Mouse (Mus musculus) MEL (cell line): ENCODE measurements around the gene Unc13a. TPM values are rescaled to one million over a fixed set of nuclear protein-coding genes. Genes with fewer than 3 reads are reported as not detected.
A peak's percentile ranks its signal among the peaks of the same experiment; 100 is the strongest.

Source experiments
- DNase-seq: peaks from one replicate; pipeline ENCODE4 v3.0.0; 2011; ENCODE audit warnings: low read depth, low spot score
- H3K27ac ChIP-seq: 2 replicates; pipeline ENCODE4 v1.5.1; 2012; ENCODE audit warnings: low read depth, mild to moderate bottlenecking, control low read depth, low read length, moderate library complexity; ENCODE audit not compliant: control insufficient read depth
- H3K27me3 ChIP-seq, 2 experiments: fragments of 150-350 bp in 1 of 2; sonication (generic) in 1 of 2; 2 replicates each; pipeline ENCODE4 v1.6.1; 2012; ENCODE audit warnings: low read length in 2 of 2, mild to moderate bottlenecking in 2 of 2, improper control_type of control experiment in 1 of 2, moderate library complexity in 1 of 2; ENCODE audit not compliant: insufficient read depth in 2 of 2, control insufficient read depth in 1 of 2
- H3K36me3 ChIP-seq, 2 experiments: 2 replicates each; pipeline ENCODE4 v1.6.1; 2012 to 2014; ENCODE audit warnings: low read length in 2 of 2, improper control_type of control experiment in 1 of 2, inconsistent platforms in 1 of 2, mild to moderate bottlenecking in 1 of 2; ENCODE audit not compliant: insufficient read depth in 2 of 2, control insufficient read depth in 1 of 2
- H3K4me1 ChIP-seq, 2 experiments: fragments of 150-350 bp in 1 of 2; sonication (generic) in 1 of 2; 2 replicates each; pipeline ENCODE4 v1.6.1; 2012; ENCODE audit warnings: low read length in 2 of 2, improper control_type of control experiment in 1 of 2, mild to moderate bottlenecking in 1 of 2; ENCODE audit not compliant: insufficient read depth in 2 of 2, control insufficient read depth in 1 of 2
- H3K4me3 ChIP-seq, 2 experiments: fragments of 150-350 bp in 1 of 2; sonication (generic) in 1 of 2; 2 replicates each; pipeline ENCODE4 v1.5.1; 2012; ENCODE audit warnings: low read depth in 2 of 2, low read length in 2 of 2, mild to moderate bottlenecking in 2 of 2, moderate library complexity in 2 of 2, control low read depth in 1 of 2, improper control_type of control experiment in 1 of 2; ENCODE audit not compliant: control insufficient read depth in 1 of 2, insufficient read depth in 1 of 2
- H3K79me2 ChIP-seq: 2 replicates; pipeline ENCODE4 v1.6.1; 2012; ENCODE audit warnings: mild to moderate bottlenecking, low read length, moderate library complexity; ENCODE audit not compliant: control insufficient read depth, poor library complexity, insufficient read depth
- H3K9ac ChIP-seq: 2 replicates; pipeline ENCODE4 v1.6.1; 2012; ENCODE audit warnings: low read depth, mild to moderate bottlenecking, control low read depth, low read length, moderate library complexity; ENCODE audit not compliant: control insufficient read depth, poor library complexity, severe bottlenecking
- H3K9me3 ChIP-seq: fragments of 150-350 bp; sonication (generic); replicated peaks from 2 replicates; pipeline ENCODE4 v1.6.1; 2012; ENCODE audit warnings: mild to moderate bottlenecking, low read length, improper control_type of control experiment, moderate library complexity; ENCODE audit not compliant: insufficient read depth
- BHLHE40 ChIP-seq: IDR thresholded peaks from 2 replicates; pipeline ENCODE4 v1.6.1; 2012; ENCODE audit warnings: low read depth, mild to moderate bottlenecking, inconsistent platforms, low read length, improper control_type of control experiment, borderline replicate concordance
- CHD1 ChIP-seq: IDR thresholded peaks from 2 replicates; pipeline ENCODE4 v1.6.1; 2012; ENCODE audit warnings: low read depth, mild to moderate bottlenecking, inconsistent platforms, low read length, improper control_type of control experiment
- CHD2 ChIP-seq: IDR thresholded peaks from 2 replicates; pipeline ENCODE4 v1.6.1; 2011; ENCODE audit warnings: low read length, improper control_type of control experiment
- CTCF ChIP-seq, 3 experiments: IDR thresholded peaks in 2 of 3; conservative IDR thresholded peaks in 1 of 3; 2 replicates each; pipeline ENCODE4 v1.5.1; 2011 to 2012; ENCODE audit warnings: low read length in 3 of 3, low read depth in 2 of 3, mild to moderate bottlenecking in 2 of 3, improper control_type of control experiment in 1 of 3, inconsistent platforms in 1 of 3, mixed read lengths in 1 of 3, moderate library complexity in 1 of 3; ENCODE audit not compliant: control insufficient read depth in 1 of 3, insufficient read depth in 1 of 3, poor library complexity in 1 of 3, severe bottlenecking in 1 of 3
- ETS1 ChIP-seq: IDR thresholded peaks from 2 replicates; pipeline ENCODE4 v1.6.1; 2012; ENCODE audit warnings: low read depth, mild to moderate bottlenecking, inconsistent platforms, low read length, improper control_type of control experiment, moderate library complexity
- GABPA ChIP-seq: IDR thresholded peaks from 2 replicates; pipeline ENCODE4 v1.6.1; 2012; ENCODE audit warnings: low read depth, mild to moderate bottlenecking, inconsistent platforms, low read length, improper control_type of control experiment, moderate library complexity
- GATA1 ChIP-seq: IDR thresholded peaks from 2 replicates; pipeline ENCODE4 v1.6.1; 2011; ENCODE audit warnings: low read depth, low read length, improper control_type of control experiment
- JUND ChIP-seq: IDR thresholded peaks from 2 replicates; pipeline ENCODE4 v1.6.1; 2011; ENCODE audit warnings: low read depth, mild to moderate bottlenecking, improper control_type of control experiment, low read length
- KAT2A ChIP-seq: conservative IDR thresholded peaks from 2 replicates; pipeline ENCODE4 v1.6.1; 2012; ENCODE audit warnings: low read depth, low read length, improper control_type of control experiment, inconsistent platforms
- MAFK ChIP-seq: IDR thresholded peaks from 2 replicates; pipeline ENCODE4 v1.6.1; 2011; ENCODE audit warnings: low read depth, mild to moderate bottlenecking, low read length, improper control_type of control experiment, borderline replicate concordance
- MAZ ChIP-seq: IDR thresholded peaks from 2 replicates; pipeline ENCODE4 v1.6.1; 2012; ENCODE audit warnings: low read depth, mild to moderate bottlenecking, inconsistent platforms, low read length, improper control_type of control experiment
- MYB ChIP-seq: IDR thresholded peaks from 2 replicates; pipeline ENCODE4 v1.6.1; 2011; ENCODE audit warnings: mild to moderate bottlenecking, low read depth, low read length, improper control_type of control experiment
- NRF1 ChIP-seq: IDR thresholded peaks from 2 replicates; pipeline ENCODE4 v1.6.1; 2014; ENCODE audit warnings: low read depth, mild to moderate bottlenecking, inconsistent platforms, low read length, improper control_type of control experiment, moderate library complexity; ENCODE audit not compliant: poor library complexity, insufficient read depth, severe bottlenecking
- POLR2A ChIP-seq, 2 experiments: IDR thresholded peaks; 2 replicates each; pipeline ENCODE4 v1.6.1; 2011 to 2012; ENCODE audit warnings: low read length in 2 of 2, mild to moderate bottlenecking in 2 of 2, control low read depth in 1 of 2, improper control_type of control experiment in 1 of 2, low read depth in 1 of 2, moderate library complexity in 1 of 2; ENCODE audit not compliant: control insufficient read depth in 1 of 2, insufficient read depth in 1 of 2, poor library complexity in 1 of 2
- POLR2AphosphoS2 ChIP-seq: IDR thresholded peaks from 2 replicates; pipeline ENCODE4 v1.6.1; 2011; ENCODE audit warnings: low read length, improper control_type of control experiment
- POLR2AphosphoS5 ChIP-seq: IDR thresholded peaks from 2 replicates; pipeline ENCODE4 v1.6.1; 2012; ENCODE audit warnings: low read depth, borderline replicate concordance, mild to moderate bottlenecking, inconsistent platforms, low read length, moderate library complexity, mixed read lengths
- RCOR1 ChIP-seq: IDR thresholded peaks from 2 replicates; pipeline ENCODE4 v1.6.1; 2012; ENCODE audit warnings: low read depth, mild to moderate bottlenecking, inconsistent platforms, low read length, improper control_type of control experiment
- SIN3A ChIP-seq: IDR thresholded peaks from 2 replicates; pipeline ENCODE4 v1.6.1; 2012; ENCODE audit warnings: low read length, improper control_type of control experiment, inconsistent platforms
- SMC3 ChIP-seq: IDR thresholded peaks from 2 replicates; pipeline ENCODE4 v1.6.1; 2011; ENCODE audit warnings: low read depth, low read length, improper control_type of control experiment
- TCF12 ChIP-seq: IDR thresholded peaks from 2 replicates; pipeline ENCODE4 v1.6.1; 2014; ENCODE audit warnings: low read depth, mild to moderate bottlenecking, inconsistent platforms, low read length, improper control_type of control experiment, moderate library complexity
- UBTF ChIP-seq: IDR thresholded peaks from 2 replicates; pipeline ENCODE4 v1.6.1; 2012; ENCODE audit warnings: low read depth, mild to moderate bottlenecking, inconsistent platforms, low read length, improper control_type of control experiment, moderate library complexity, borderline replicate concordance; ENCODE audit not compliant: insufficient read depth
- ZC3H11A ChIP-seq: IDR thresholded peaks from 2 replicates; pipeline ENCODE4 v1.6.1; 2012; ENCODE audit warnings: low read depth, mild to moderate bottlenecking, inconsistent platforms, low read length, improper control_type of control experiment
- ZKSCAN1 ChIP-seq: IDR thresholded peaks from 2 replicates; pipeline ENCODE4 v1.6.1; 2012; ENCODE audit warnings: low read depth, mild to moderate bottlenecking, inconsistent platforms, low read length, improper control_type of control experiment, moderate library complexity
- ZNF384 ChIP-seq: IDR thresholded peaks from 2 replicates; pipeline ENCODE4 v1.6.1; 2012; ENCODE audit warnings: low read depth, mild to moderate bottlenecking, inconsistent platforms, low read length, improper control_type of control experiment
- polyA plus RNA-seq, 2 experiments: library from polyadenylated mRNA; stranded (reverse) in 1 of 2; unstranded in 1 of 2; fragments of >175 nt in 1 of 2; fragments of >200 nt in 1 of 2; gene quantifications; 2 replicates each; pipeline versions ENCODE4 v1.2.1 to v1.2.4; 2012; ENCODE audit warnings: low replicate concordance in 2 of 2, low read depth in 1 of 2; ENCODE audit not compliant: insufficient read length in 2 of 2, insufficient read depth in 1 of 2, missing spikeins in 1 of 2
- total RNA-seq: library from RNA; depleted of rRNA; stranded (reverse); fragments of 300-350 nt; gene quantifications from 2 replicates; pipeline ENCODE4 v1.2.3, GENCODE M21; 2012

Unc13a gene
- total and polyA plus RNA-seq, 3 experiments, result 0.81 to 3.6 TPM; not detected in 1

GRCm38 (mm10) chr8:71658515-71659049 is 13.0 kb downstream of the Unc13a start:
- TF ChIP-seq ZC3H11A (no peak), SMC3 (no peak), MAFK (no peak), ETS1 (peak; percentile 30; the same call in 1 of the 2 replicates), NRF1 (no peak), GATA1 (0 out of 2 replicates have a peak, but pooled peaks have one; percentile 12), CHD1 (no peak), POLR2AphosphoS5 (no peak), CTCF (IDR thresholded peaks at IDR 0.05 in 2 of 3, conservative IDR thresholded peaks at IDR 0.05 in 1 of 3; ENCODE audit: control insufficient read depth in 1 of 3, insufficient read depth in 1 of 3, low read depth in 2 of 3, low read length in 3 of 3, poor library complexity in 1 of 3, severe bottlenecking in 1 of 3) (no peak), KAT2A (no peak), TCF12 (no peak), RCOR1 (no peak), SIN3A (no peak), MYB (no peak), ZKSCAN1 (peak; percentile 75; the same call in 1 of the 2 replicates), POLR2AphosphoS2 (no peak)
- Histone ChIP-seq H3K27me3 (no peaks in the 10 kb centered on the region; a peak in 1 of 4 replicates), H3K27ac (no peak overlapping the region)

GRCm38 (mm10) chr8:71657816-71658215 is 13.7 kb downstream of the Unc13a start:
- no peaks in the 10 kb centered on the region for H3K79me2 ChIP-seq
- no peak for TF ChIP-seq RCOR1
- no peak for TF ChIP-seq JUND
- no peak for TF ChIP-seq BHLHE40
- no peak for TF ChIP-seq UBTF
- TF ChIP-seq MAZ, result no peak
- no peak for TF ChIP-seq TCF12
- TF ChIP-seq POLR2A (IDR thresholded peaks at IDR 0.05; ENCODE audit: control insufficient read depth in 1 of 2, insufficient read depth in 1 of 2, low read depth in 1 of 2, low read length in 2 of 2, poor library complexity in 1 of 2), result no peak
- TF ChIP-seq CTCF (IDR thresholded peaks at IDR 0.05 in 2 of 3, conservative IDR thresholded peaks at IDR 0.05 in 1 of 3; ENCODE audit: control insufficient read depth in 1 of 3, insufficient read depth in 1 of 3, low read depth in 2 of 3, low read length in 3 of 3, poor library complexity in 1 of 3, severe bottlenecking in 1 of 3), result no peak
- no peak for TF ChIP-seq GABPA
- TF ChIP-seq ZNF384, result no peak
- TF ChIP-seq CHD2, result no peak
- no peak for TF ChIP-seq NRF1
- no peaks in the 10 kb centered on the region for H3K36me3 ChIP-seq
- H3K4me1 ChIP-seq, result no peaks in the 10 kb centered on the region
- DNase-seq, result no peak
- H3K4me3 ChIP-seq, result peak overlapping the region; percentile 38 to 59
- no peak overlapping the region for H3K27ac ChIP-seq
- no peaks in the 10 kb centered on the region; a peak in 1 of 4 replicates for H3K27me3 ChIP-seq
- no peaks in the 10 kb centered on the region for H3K9me3 ChIP-seq
- no peak overlapping the region for H3K9ac ChIP-seq

More at GRCm38 (mm10) chr8:71658515-71659049, 13.0 kb downstream of the Unc13a start:
- Histone ChIP-seq H3K9ac (no peak overlapping the region), H3K4me1 (no peaks in the 10 kb centered on the region), H3K36me3 (no peaks in the 10 kb centered on the region), H3K4me3 (peak overlapping the region; percentile 38 to 59; a peak in 3 of 4 replicates), H3K9me3 (no peaks in the 10 kb centered on the region), H3K79me2 (no peaks in the 10 kb centered on the region)
- peak; percentile 54 for DNase-seq
